Mouse (Mus musculus) limb, embryonic 11.5 days (tissue): ENCODE results near the gene Pla2g4e. TPM values are rescaled to one million over a fixed set of nuclear protein-coding genes. Genes with fewer than 3 reads are reported as not detected.
"Not testable (repeated sequence)": the region's sequence is repeated elsewhere in the genome, so short reads cannot be mapped to it uniquely, and the experiment has no call there.

Source experiments
- ATAC-seq: fragments of 200-750 bp; cut with Nextera tagmentation; 2 replicates; pipeline ENCODE4 v1.8.0; 2017; ENCODE audit warnings: low read depth; ENCODE audit not compliant: insufficient number of reproducible peaks, low FRiP score, low TSS enrichment
- DNase-seq: peaks from one replicate; pipeline ENCODE4 v3.0.0-alpha.2; 2015; ENCODE audit warnings: low spot score
- H3K27ac ChIP-seq: fragments of 300-500 bp; sonication (generic); replicated peaks from 2 replicates; pipeline ENCODE4 v1.5.1; 2014; ENCODE audit warnings: low read depth, mild to moderate bottlenecking, low read length
- H3K27me3 ChIP-seq: fragments of 300-500 bp; sonication (generic); 2 replicates; pipeline ENCODE4 v1.6.1; 2014; ENCODE audit warnings: mild to moderate bottlenecking, low read length, mixed read lengths; ENCODE audit not compliant: control insufficient read depth, insufficient read depth
- H3K36me3 ChIP-seq: fragments of 300-500 bp; sonication (generic); 2 replicates; pipeline ENCODE4 v1.6.1; 2014; ENCODE audit warnings: mild to moderate bottlenecking, low read length, moderate library complexity, mixed read lengths; ENCODE audit not compliant: control insufficient read depth, insufficient read depth
- H3K4me1 ChIP-seq: fragments of 300-500 bp; sonication (generic); 2 replicates; pipeline ENCODE4 v1.6.1; 2014; ENCODE audit warnings: low read length, mixed read lengths; ENCODE audit not compliant: control insufficient read depth, insufficient read depth
- H3K4me2 ChIP-seq: fragments of 300-500 bp; sonication (generic); 2 replicates; pipeline ENCODE4 v1.6.1; 2014; ENCODE audit warnings: low read depth, mild to moderate bottlenecking, moderate library complexity; ENCODE audit not compliant: severe bottlenecking
- H3K4me3 ChIP-seq: fragments of 300-500 bp; sonication (generic); 2 replicates; pipeline ENCODE4 v1.5.1; 2014; ENCODE audit warnings: low read depth, low read length
- H3K9ac ChIP-seq: fragments of 300-500 bp; sonication (generic); 2 replicates; pipeline ENCODE4 v1.6.1; 2014; ENCODE audit warnings: mild to moderate bottlenecking, low read length
- H3K9me3 ChIP-seq: fragments of 300-500 bp; sonication (generic); 2 replicates; pipeline ENCODE4 v1.6.1; 2016; ENCODE audit warnings: low read length; ENCODE audit not compliant: control insufficient read depth
- WGBS: fragments of 180-500 bp; shearing (Covaris S2); extraction: QIAGEN DNeasy Blood & Tissue Kit; methylation state at CpG from one replicate; pipeline ENCODE4 v1.1.7; 2014; 5-methylcytosine and 5-hydroxymethylcytosine counted together
- polyA plus RNA-seq: library from polyadenylated mRNA; unstranded; fragments of >200 nt; fragmentation: Nextera tagmentation; extraction: Ambion mirVana; gene quantifications from 2 replicates; pipeline ENCODE4 v1.2.1, GENCODE M21; 2014

Gene Pla2g4e
- polyA plus RNA-seq, 1 experiment from 2014 or later: not detected

DNA sequence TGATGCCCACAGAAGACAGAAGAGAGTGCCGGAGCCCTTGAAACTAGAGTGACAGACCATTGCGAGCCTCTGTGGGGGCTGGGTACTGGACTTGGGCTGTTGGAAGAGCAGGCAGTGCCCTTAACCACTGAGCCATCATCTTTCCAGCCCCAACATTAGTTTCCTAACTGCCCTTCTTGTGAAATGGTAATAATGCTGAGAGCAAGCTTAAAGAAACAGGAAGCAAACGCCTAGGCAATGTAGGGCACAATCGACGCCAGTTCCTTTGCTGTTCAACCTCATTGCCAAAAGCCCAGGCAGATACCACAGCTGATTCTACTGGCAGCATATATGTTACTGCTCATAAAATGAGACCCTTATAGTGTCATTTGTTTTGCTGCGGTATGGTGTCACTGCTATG, 7.5 kb upstream of the Pla2g4e start:
- H3K9me3 ChIP-seq: no peaks in the 10 kb centered on the region
- no peaks in the 10 kb centered on the region for H3K27me3 ChIP-seq
- no peak overlapping the region for H3K27ac ChIP-seq
- ATAC-seq (no peak), DNase-seq (no peak)
- H3K4me1 ChIP-seq: no peaks in the 10 kb centered on the region
- no peak overlapping the region for H3K4me2 ChIP-seq
- 90% methylated on average over 6 of the region's 6 CpGs for WGBS
- no peak overlapping the region for H3K4me3 ChIP-seq
- H3K36me3 ChIP-seq: no peaks in the 10 kb centered on the region
- no peak overlapping the region for H3K9ac ChIP-seq

DNA sequence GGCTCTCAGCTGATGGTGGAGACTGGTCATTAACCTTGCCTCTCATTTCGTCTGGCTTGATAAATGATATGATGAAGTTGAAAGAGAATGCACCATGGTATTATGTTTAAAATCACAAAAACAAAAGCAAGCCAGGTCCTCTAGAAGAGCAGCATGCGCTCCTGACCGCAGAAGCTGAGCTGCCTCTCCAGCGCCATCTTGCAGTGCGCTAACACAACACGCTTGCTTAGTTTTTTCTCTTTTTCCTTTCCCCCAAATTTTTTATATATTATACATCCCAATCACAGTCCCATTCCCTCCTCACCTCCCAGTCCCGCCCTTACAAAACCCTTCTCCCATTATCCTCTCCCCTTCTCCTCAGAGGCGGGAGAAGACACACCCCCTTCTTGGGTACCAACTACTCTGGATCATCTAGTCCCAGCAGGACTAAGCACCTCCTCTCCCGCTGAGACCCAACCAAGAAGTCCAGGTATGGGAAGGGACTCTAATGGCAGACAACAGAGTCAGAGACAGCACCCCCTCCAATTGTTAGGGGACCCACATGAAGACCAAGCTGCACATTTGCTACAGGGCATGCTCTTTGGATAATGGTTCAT, 384 bp upstream of the Pla2g4e start:
- Histone ChIP-seq H3K27me3 (peaks cover 5% of the 10 kb centered on the region), H3K27ac (no peak overlapping the region), H3K4me3 (peak overlapping the region; percentile 39), H3K4me2 (peak overlapping the region; percentile 66), H3K9me3 (no peaks in the 10 kb centered on the region), H3K9ac (peak overlapping the region; percentile 49; the same call in 1 of the 2 replicates), H3K4me1 (no peaks in the 10 kb centered on the region), H3K36me3 (no peaks in the 10 kb centered on the region)
- ATAC-seq (no peak), DNase-seq (no peak)
- 17% methylated on average over 9 of the region's 9 CpGs for WGBS

DNA sequence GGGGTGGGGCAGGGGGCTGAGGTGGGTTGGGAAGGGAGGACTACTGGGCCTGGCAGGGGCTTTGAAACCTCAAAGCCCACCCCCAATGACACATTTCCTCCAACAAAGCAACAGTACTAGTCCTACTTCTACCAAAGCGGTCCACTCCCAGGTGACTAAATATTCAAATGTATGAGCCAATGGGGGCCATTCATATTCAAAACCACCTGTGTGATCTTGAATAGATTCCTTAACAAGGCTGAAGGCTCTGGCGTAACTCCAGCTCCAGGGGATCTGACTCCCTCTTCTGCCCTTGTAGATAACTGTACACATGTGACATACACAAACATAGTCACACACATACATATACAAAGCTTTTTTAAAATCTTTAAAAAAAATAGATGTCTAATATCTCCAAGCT, 1.1 kb downstream of the Pla2g4e start:
- Histone ChIP-seq H3K36me3 (no peaks in the 10 kb centered on the region), H3K9me3 (no peaks in the 10 kb centered on the region), H3K9ac (no peak overlapping the region), H3K27ac (no peak overlapping the region), H3K27me3 (peaks cover 5% of the 10 kb centered on the region), H3K4me3 (no peak overlapping the region), H3K4me2 (no peak overlapping the region), H3K4me1 (no peaks in the 10 kb centered on the region)
- WGBS: 85% methylated on average over 2 of the region's 2 CpGs
- DNase-seq: no peak
- no peak for ATAC-seq

DNA sequence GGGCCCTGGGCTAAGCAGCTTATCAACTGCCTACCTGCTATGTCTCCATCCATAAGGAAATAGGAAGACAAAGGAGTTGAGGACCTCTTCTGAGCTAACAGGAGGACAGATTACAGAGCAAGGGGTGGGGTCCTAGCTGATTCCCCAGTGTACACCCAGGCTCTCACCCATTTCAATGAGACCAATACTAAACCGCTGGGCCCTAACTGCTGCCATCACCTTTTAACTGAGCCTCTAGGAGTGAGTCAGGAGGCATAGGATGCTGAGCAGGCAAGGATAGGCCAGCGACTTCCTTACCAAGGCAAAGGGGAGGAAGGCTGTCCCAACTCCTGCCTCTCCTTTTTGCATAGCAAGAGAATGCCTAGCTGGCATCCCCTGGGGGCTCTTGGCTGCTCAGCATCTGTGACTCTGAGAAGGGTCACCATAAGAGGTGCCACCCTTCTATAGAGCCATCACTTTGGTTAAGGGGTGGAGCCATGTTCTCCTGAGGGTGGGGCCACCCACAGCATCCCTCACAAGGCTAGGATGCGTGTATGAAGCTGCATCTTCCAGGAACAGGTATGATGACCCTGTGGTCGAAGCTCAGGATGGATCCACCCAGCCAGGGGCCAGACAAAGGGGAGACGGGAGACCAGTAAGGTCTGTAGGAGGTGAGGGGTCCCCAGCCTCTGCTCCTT, 2.2 kb downstream of the Pla2g4e start:
- H3K27me3 ChIP-seq: peaks cover 5% of the 10 kb centered on the region
- no peaks in the 10 kb centered on the region for H3K9me3 ChIP-seq
- WGBS: 82% methylated on average over 5 of the region's 5 CpGs
- no peak overlapping the region for H3K4me2 ChIP-seq
- DNase-seq: no peak
- H3K36me3 ChIP-seq: no peaks in the 10 kb centered on the region
- ATAC-seq: no peak
- no peak overlapping the region for H3K9ac ChIP-seq
- no peak overlapping the region for H3K27ac ChIP-seq
- H3K4me3 ChIP-seq: no peak overlapping the region
- H3K4me1 ChIP-seq: no peaks in the 10 kb centered on the region

DNA sequence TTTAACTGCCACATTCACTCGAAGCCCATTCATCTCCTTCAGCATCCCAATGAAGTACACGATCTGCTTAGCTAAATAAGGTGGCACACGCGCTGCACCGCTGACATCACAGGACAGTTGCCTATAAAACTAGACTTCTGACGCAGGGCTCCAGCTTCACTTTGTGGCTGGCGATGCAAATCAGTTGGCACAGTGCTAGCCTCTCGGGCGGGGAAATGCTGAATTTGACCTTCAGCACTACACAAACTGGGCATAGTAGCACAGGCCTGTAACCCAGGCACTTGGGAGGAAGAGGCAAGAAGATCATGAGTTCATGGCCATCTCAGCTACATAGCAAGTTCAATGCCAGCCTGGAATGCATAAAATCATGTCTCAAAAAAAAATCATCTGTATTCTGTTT, 6.4 kb downstream of the Pla2g4e start:
- not testable (repeated sequence) for H3K9ac ChIP-seq, H3K27me3 ChIP-seq, ATAC-seq, H3K4me2 ChIP-seq, H3K9me3 ChIP-seq, H3K36me3 ChIP-seq, H3K4me3 ChIP-seq, H3K27ac ChIP-seq, H3K4me1 ChIP-seq, DNase-seq
- 83% methylated on average over 5 of the region's 9 CpGs for WGBS

DNA sequence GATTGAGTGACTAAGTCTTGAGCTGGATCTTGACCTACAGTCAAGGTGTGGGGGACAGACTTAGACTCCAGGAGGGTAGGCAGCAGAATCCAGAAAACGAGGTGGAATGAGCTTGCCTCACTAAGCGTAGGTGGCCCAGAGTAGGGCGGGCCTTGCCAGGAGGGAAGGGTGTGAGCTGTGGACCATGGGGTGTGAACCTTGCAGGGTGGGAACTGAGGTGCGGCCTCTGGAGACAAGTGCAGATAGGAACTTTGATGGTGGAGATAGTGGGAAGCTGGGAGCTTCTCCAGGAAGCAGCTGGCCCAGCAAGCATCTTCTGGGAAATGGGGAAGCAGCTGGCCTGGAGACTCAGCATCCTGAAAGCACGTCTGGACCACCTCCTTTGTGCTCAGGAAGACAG, 7.4 kb downstream of the Pla2g4e start:
- no peak overlapping the region for H3K27ac ChIP-seq
- H3K9me3 ChIP-seq: no peaks in the 10 kb centered on the region
- no peak overlapping the region for H3K4me2 ChIP-seq
- H3K27me3 ChIP-seq: no peaks in the 10 kb centered on the region
- no peaks in the 10 kb centered on the region for H3K36me3 ChIP-seq
- WGBS: 73% methylated on average over 5 of the region's 5 CpGs
- H3K4me3 ChIP-seq: no peak overlapping the region
- ATAC-seq (no peak), DNase-seq (no peak)
- no peak overlapping the region for H3K9ac ChIP-seq
- H3K4me1 ChIP-seq: no peaks in the 10 kb centered on the region

DNA sequence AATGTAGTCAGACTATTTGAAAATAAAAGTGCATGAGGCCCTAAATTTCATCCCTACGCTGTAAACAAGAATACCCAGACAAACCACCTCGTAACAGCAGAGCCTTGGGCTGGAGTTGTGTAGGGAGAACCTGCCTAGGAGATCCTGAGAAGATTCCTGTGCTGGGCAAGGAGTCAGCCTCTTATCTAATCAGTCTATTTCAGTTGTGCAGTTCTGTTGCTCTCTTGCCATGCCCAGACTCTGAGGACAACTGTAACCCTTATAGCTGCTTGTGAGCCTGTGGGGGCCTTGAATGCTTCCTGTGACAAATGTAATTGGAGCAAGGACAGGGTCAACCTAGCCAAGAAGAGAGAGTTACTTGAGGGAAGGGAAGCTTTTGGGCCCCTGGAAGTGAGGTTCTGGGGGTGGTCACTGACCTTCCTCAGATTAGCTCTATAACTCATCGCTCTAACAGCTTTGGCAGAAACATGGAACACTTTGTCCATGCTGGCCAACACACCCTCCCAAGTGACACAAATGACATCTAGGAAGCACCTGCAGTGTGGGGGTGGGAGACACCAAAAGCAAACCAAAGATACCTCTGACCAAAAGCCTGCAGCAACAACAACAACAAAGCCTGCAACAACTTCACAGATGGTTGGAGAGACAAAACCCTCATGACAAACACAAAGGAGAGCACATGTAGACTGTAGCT, 9.0 kb downstream of the Pla2g4e start:
- Histone ChIP-seq H3K27ac (no peak overlapping the region), H3K9me3 (no peaks in the 10 kb centered on the region), H3K36me3 (no peaks in the 10 kb centered on the region), H3K9ac (no peak overlapping the region), H3K4me3 (no peak overlapping the region), H3K4me1 (no peaks in the 10 kb centered on the region), H3K27me3 (no peaks in the 10 kb centered on the region), H3K4me2 (no peak overlapping the region)
- 84% methylated on average over 3 of the region's 3 CpGs for WGBS
- DNase-seq (no peak), ATAC-seq (no peak)

DNA sequence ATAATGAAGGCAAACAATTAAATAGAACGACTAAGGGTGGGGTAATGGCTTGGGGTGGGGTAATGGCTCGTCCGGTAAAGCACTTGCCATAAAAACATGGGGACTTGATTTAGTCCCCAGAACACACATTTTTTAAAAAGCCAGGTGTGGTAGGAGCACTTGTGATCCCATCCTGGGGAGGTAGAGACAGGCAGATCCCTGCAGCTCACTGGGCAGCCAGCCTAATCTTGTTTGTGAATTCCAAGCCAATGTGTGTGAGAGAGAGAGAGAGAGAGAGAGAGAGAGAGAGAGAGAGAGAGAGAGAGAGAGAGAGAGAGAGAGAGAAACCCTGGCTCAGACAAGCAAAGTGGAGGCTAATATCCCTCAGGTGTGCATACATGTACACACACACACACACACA, 9.8 kb downstream of the Pla2g4e start:
- Histone ChIP-seq H3K27me3 (no peaks in the 10 kb centered on the region), H3K9me3 (no peaks in the 10 kb centered on the region), H3K36me3 (no peaks in the 10 kb centered on the region), H3K4me1 (no peaks in the 10 kb centered on the region), H3K4me3 (no peak overlapping the region), H3K27ac (no peak overlapping the region), H3K4me2 (no peak overlapping the region), H3K9ac (no peak overlapping the region)
- no peak for DNase-seq
- WGBS: 39% methylated on average over 3 of the region's 3 CpGs
- ATAC-seq: no peak
